Mouse (Mus musculus) kidney, adult 2 months (tissue): ENCODE data around the gene Baiap3.

Source experiments
- CTCF ChIP-seq: fragments of 200-500 bp; conservative IDR thresholded peaks from 2 replicates; pipeline ENCODE4 v1.5.1; 2011; ENCODE audit warnings: low read depth, mild to moderate bottlenecking, control low read depth, low read length, moderate library complexity, mixed read lengths; ENCODE audit not compliant: insufficient read depth, insufficient read length
- POLR2A ChIP-seq: fragments of 200-500 bp; IDR thresholded peaks from one replicate; pipeline ENCODE4 v1.6.1; 2011; ENCODE audit warnings: low read depth, low read length, control low read depth

DNA sequence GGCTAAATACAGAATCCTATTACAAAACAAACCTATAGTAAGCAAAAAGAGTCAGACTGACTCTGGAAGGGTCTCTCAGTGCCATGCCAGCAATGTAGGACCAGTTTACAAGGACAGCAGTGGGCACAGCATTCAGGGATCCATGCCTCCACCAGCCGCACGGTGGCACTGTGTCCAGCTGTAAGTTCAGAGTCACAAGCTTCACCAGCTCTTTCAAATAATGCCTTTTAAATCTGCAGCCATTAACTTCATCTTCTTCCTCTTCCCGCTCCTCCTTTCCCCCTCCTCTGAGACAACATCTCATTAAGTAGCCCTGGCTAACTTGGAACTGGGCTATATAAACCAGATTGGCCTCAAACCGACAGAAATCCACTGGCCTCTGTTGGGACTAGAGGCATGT is 32.7 kb upstream of the Baiap3 start:
- TF ChIP-seq POLR2A (no peak), CTCF (peak; percentile 79)
